Comparison of ENCODE assay signal across 8 mouse cellular contexts in the genomic region with DNA sequence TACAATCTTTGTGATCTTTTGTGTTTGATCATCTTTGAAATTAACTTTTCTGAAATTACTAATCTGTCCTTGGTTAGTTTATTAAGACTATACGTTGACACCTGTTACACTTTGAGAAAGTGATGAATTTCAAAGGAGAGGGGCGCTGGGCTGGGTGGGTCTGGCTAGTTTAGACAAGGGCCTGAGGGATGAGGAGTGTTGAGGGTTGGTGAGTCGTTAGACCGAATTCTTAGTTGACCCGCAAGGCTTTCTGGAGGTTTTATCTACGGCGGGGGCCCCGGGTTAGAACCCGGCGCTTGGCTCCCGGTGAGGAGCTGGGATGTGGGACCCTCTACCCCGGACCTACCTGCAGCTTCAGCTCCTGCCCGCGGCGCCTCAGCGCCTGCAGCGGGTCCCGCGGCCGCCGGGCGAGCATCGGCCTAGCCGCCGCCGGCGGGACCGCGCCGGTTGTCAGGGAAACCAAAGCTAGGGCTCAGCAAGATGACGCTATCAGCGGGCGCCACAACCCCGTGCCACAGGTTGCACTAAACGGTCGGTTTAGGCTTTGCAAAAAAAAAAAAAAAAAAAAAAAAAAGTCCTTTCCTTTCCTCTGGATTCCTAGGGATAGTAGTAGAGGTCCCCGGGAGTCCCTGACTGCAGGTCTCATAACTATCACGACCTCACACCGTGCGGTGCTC. TPM values are rescaled to one million over a fixed set of nuclear protein-coding genes. Genes with fewer than 3 reads are reported as not detected.
DNase-seq lines count a peak whose midpoint lies in the region; ATAC-seq and TF ChIP-seq lines count a peak whose summit lies in the region.

TSS of gene Nphp1 (minus strand) at position 458 of the 677 bp plus-strand sequence.

- peak; percentile 88 for DNase-seq in 3T3-L1 (ENCODE audit: low read depth, low spot score)
- peak; percentile 61 to 71 for DNase-seq in adrenal gland, postnatal 4 days (ENCODE audit: low spot score in 2 of 2)
- DNase-seq in embryonic facial prominence, embryonic 14.5 days (ENCODE audit: low spot score): peak; percentile 95
- peak; percentile 86 for DNase-seq in heart, adult 8-10 months (ENCODE audit: low spot score)
- peak; percentile 83 for DNase-seq in kidney, adult 9 months
- peak; percentile 92 for DNase-seq in limb, embryonic 14.5 days (ENCODE audit: low spot score)
- DNase-seq in midbrain, postnatal 0 days (ENCODE audit: low spot score): peak; percentile 93
- DNase-seq in spleen, postnatal 14 days (ENCODE audit: low spot score in 2 of 2): peak; percentile 68 to 86

- H3K27me3 ChIP-seq in embryonic facial prominence, embryonic 14.5 days (replicated peaks; ENCODE audit: control insufficient read depth, insufficient read depth, low read length): no peaks in the 10 kb centered on the region
- H3K27me3 ChIP-seq in limb, embryonic 14.5 days (ENCODE audit: control insufficient read depth, insufficient read depth, low read length): no peaks in the 10 kb centered on the region
- H3K27me3 ChIP-seq in midbrain, postnatal 0 days (ENCODE audit: insufficient read depth, low read length): no peaks in the 10 kb centered on the region

- H3K9me3 ChIP-seq in embryonic facial prominence, embryonic 14.5 days (ENCODE audit: control insufficient read depth, low read length): no peaks in the 10 kb centered on the region
- no peaks in the 10 kb centered on the region for H3K9me3 ChIP-seq in limb, embryonic 14.5 days (ENCODE audit: control insufficient read depth, low read length)
- H3K9me3 ChIP-seq in midbrain, postnatal 0 days (ENCODE audit: low read length): no peaks in the 10 kb centered on the region

- 1% methylated on average over 40 of the region's 40 CpGs for WGBS in embryonic facial prominence, embryonic 14.5 days
- WGBS in limb, embryonic 14.5 days: under 1% methylated on average over 40 of the region's 40 CpGs
- WGBS in midbrain, postnatal 0 days: under 1% methylated on average over 40 of the region's 40 CpGs

- no peak for TF ChIP-seq CTCF in midbrain, postnatal 0 days (IDR thresholded peaks at IDR 0.05)

- peak within 1 kb of the TSS; percentile 77 for H3K4me2 ChIP-seq in embryonic facial prominence, embryonic 14.5 days (ENCODE audit: low read depth, low read length)
- H3K4me2 ChIP-seq in limb, embryonic 14.5 days (replicated peaks; ENCODE audit: low read depth, low read length, severe bottlenecking): peak within 1 kb of the TSS; percentile 74
- peak within 1 kb of the TSS; percentile 69 for H3K4me2 ChIP-seq in midbrain, postnatal 0 days (ENCODE audit: low read depth, low read length, poor library complexity, severe bottlenecking)

- peak within 1 kb of the TSS; percentile 81 for H3K4me3 ChIP-seq in embryonic facial prominence, embryonic 14.5 days (ENCODE audit: low read depth, low read length)
- peak within 1 kb of the TSS; percentile 63 for H3K4me3 ChIP-seq in limb, embryonic 14.5 days (replicated peaks; ENCODE audit: low read length)
- H3K4me3 ChIP-seq in midbrain, postnatal 0 days (ENCODE audit: low read depth, low read length): peak within 1 kb of the TSS; percentile 68

- no peaks in the 10 kb centered on the region for H3K36me3 ChIP-seq in embryonic facial prominence, embryonic 14.5 days (ENCODE audit: control insufficient read depth, insufficient read depth, low read length)
- H3K36me3 ChIP-seq in limb, embryonic 14.5 days (ENCODE audit: control insufficient read depth, insufficient read depth, low read length): no peaks in the 10 kb centered on the region
- H3K36me3 ChIP-seq in midbrain, postnatal 0 days (ENCODE audit: insufficient read depth, low read length): no peaks in the 10 kb centered on the region

- peaks cover 20% of the 10 kb centered on the region for H3K4me1 ChIP-seq in embryonic facial prominence, embryonic 14.5 days (ENCODE audit: control insufficient read depth, insufficient read depth, low read length)
- H3K4me1 ChIP-seq in limb, embryonic 14.5 days (ENCODE audit: control insufficient read depth, insufficient read depth, low read length): peaks cover 14% of the 10 kb centered on the region
- peaks cover 7% of the 10 kb centered on the region; the same call in 1 of the 2 replicates for H3K4me1 ChIP-seq in midbrain, postnatal 0 days (ENCODE audit: insufficient read depth, low read length)

- TF ChIP-seq POLR2A in limb, embryonic 14.5 days (IDR thresholded peaks at IDR 0.05; ENCODE audit: borderline replicate concordance, extremely low read depth, insufficient read depth, insufficient read length): 0 out of 2 replicates have a peak, but pooled peaks have one; percentile 37

- H3K9ac ChIP-seq in embryonic facial prominence, embryonic 14.5 days (ENCODE audit: low read depth, low read length): peak within 1 kb of the TSS; percentile 78
- peak within 1 kb of the TSS; percentile 72 for H3K9ac ChIP-seq in limb, embryonic 14.5 days (ENCODE audit: low read depth, low read length, severe bottlenecking)
- peak within 1 kb of the TSS; percentile 72 for H3K9ac ChIP-seq in midbrain, postnatal 0 days (replicated peaks; ENCODE audit: low read length, poor library complexity, severe bottlenecking)

- peak; percentile 88 for ATAC-seq in embryonic facial prominence, embryonic 14.5 days (ENCODE audit: low read depth)
- peak; percentile 89 for ATAC-seq in limb, embryonic 14.5 days (ENCODE audit: low FRiP score, low read depth)
- peak; percentile 80 for ATAC-seq in midbrain, postnatal 0 days (ENCODE audit: low FRiP score)

- peak within 1 kb of the TSS; percentile 59; the same call in 1 of the 2 replicates for H3K27ac ChIP-seq in embryonic facial prominence, embryonic 14.5 days (replicated peaks; ENCODE audit: low read depth, low read length)
- H3K27ac ChIP-seq in limb, embryonic 14.5 days (replicated peaks; ENCODE audit: low read depth, low read length): peak within 1 kb of the TSS; percentile 82
- peak within 1 kb of the TSS; percentile 38; the same call in 1 of the 2 replicates for H3K27ac ChIP-seq in midbrain, postnatal 0 days (ENCODE audit: low read depth, low read length)

RNA-seq across cellular contexts. Expression of gene Nphp1, which starts in this region (rescaled TPM):
- total RNA-seq in adrenal gland, postnatal 4 days (2021): 10 to 100 TPM; 37.6 to 42.6 TPM
- polyA plus RNA-seq in embryonic facial prominence, embryonic 14.5 days (2014; fragmentation: Nextera tagmentation; extraction: Ambion mirVana): 27.4 and 28.3 TPM in 2 replicates
- 10 to 100 TPM in 1 of 4 experiments, 1 to 10 TPM in 3; 7.2 to 10.0 (median 8.9) TPM for total RNA-seq in heart, adult 8-10 months (2022)
- polyA plus RNA-seq in limb, embryonic 14.5 days (2012; rRNA removed): 21.6 and 27.8 TPM in 2 replicates
- 23.4 and 30.0 TPM in 2 replicates for polyA plus RNA-seq in limb, embryonic 14.5 days (2014; fragmentation: Nextera tagmentation; extraction: Ambion mirVana)
- total RNA-seq in midbrain, postnatal 0 days (2014; rRNA removed): 10.4 and 11.3 TPM in 2 replicates
- polyA plus RNA-seq in midbrain, postnatal 0 days (2015; fragmentation: Nextera tagmentation; extraction: Ambion mirVana): 17.1 and 18.6 TPM in 2 replicates

Comparison
In these comparisons a context has a peak if more than half of its experiments do, and no peak if none do; other contexts are left out.
1. Peak in every context shown above with its lines: DNase-seq, ATAC-seq, H3K4me3 ChIP-seq and H3K27ac ChIP-seq.